Mouse (Mus musculus): ENCODE results near the gene Tnfrsf21.
A peak's percentile ranks its signal among the peaks of the same experiment; 100 is the strongest.

Tnfrsf21 gene

GRCm38 (mm10) chr17:43076801-43077493 is 60.6 kb downstream of the Tnfrsf21 start:
- DNase-seq (ENCODE audit: low read depth) = peak; percentile 60

- DNase-seq (ENCODE audit: low read depth) = no peak
Observed at GRCm38 (mm10) chr17:43077540-43077939, 61.2 kb downstream of the Tnfrsf21 start.

GRCm38 (mm10) chr17:43081225-43081624 is 64.9 kb downstream of the Tnfrsf21 start:
- DNase-seq (ENCODE audit: low read depth) = no peak

GRCm38 (mm10) chr17:43089496-43089895 is 73.1 kb downstream of the Tnfrsf21 start:
- no peak for DNase-seq (ENCODE audit: low read depth)

GRCm38 (mm10) chr17:43090948-43091724 is 74.8 kb downstream of the Tnfrsf21 start:
- no peak for DNase-seq (ENCODE audit: low read depth)

- no peak for DNase-seq (ENCODE audit: low read depth)
Observed at GRCm38 (mm10) chr17:43092280-43092995, 76.1 kb downstream of the Tnfrsf21 start.

- no peak for DNase-seq (ENCODE audit: low read depth)
Observed at GRCm38 (mm10) chr17:43094285-43094684, 77.9 kb downstream of the Tnfrsf21 start.

GRCm38 (mm10) chr17:43097101-43097688 is 80.8 kb downstream of the Tnfrsf21 start:
- no peak for DNase-seq (ENCODE audit: low read depth)

- DNase-seq (ENCODE audit: low read depth) = no peak
Observed at GRCm38 (mm10) chr17:43106108-43106507, 89.8 kb downstream of the Tnfrsf21 start.

GRCm38 (mm10) chr17:43107338-43107737 is 91.0 kb downstream of the Tnfrsf21 start:
- DNase-seq (ENCODE audit: low read depth) = no peak

- no peak for DNase-seq (ENCODE audit: low read depth)
Observed at GRCm38 (mm10) chr17:43109501-43109900, 93.1 kb downstream of the Tnfrsf21 start.

GRCm38 (mm10) chr17:43110168-43110885 is 94.0 kb downstream of the Tnfrsf21 start:
- DNase-seq (ENCODE audit: low read depth) = no peak

- DNase-seq (ENCODE audit: low read depth) = no peak
Observed at GRCm38 (mm10) chr17:43113391-43113984, 97.1 kb downstream of the Tnfrsf21 start.

- DNase-seq (ENCODE audit: low read depth) = no peak
Observed at GRCm38 (mm10) chr17:43114086-43114581, 97.8 kb downstream of the Tnfrsf21 start.

GRCm38 (mm10) chr17:43114926-43115325 is 98.6 kb downstream of the Tnfrsf21 start:
- DNase-seq (ENCODE audit: low read depth) = no peak

GRCm38 (mm10) chr17:43116748-43117147 is 100.4 kb downstream of the Tnfrsf21 start:
- DNase-seq (ENCODE audit: low read depth) = no peak

GRCm38 (mm10) chr17:43119446-43119845 is 103.1 kb downstream of the Tnfrsf21 start:
- DNase-seq (ENCODE audit: low read depth) = no peak

- no peak for DNase-seq (ENCODE audit: low read depth)
Observed at GRCm38 (mm10) chr17:43121096-43121495, 104.7 kb downstream of the Tnfrsf21 start.

- no peak for DNase-seq (ENCODE audit: low read depth)
Observed at GRCm38 (mm10) chr17:43128305-43128704, 112.0 kb downstream of the Tnfrsf21 start.

GRCm38 (mm10) chr17:43128908-43129533 is 112.7 kb downstream of the Tnfrsf21 start:
- no peak for DNase-seq (ENCODE audit: low read depth)
